Mouse (Mus musculus): ENCODE data around the gene Zrsr1. TPM values are rescaled to one million over a fixed set of nuclear protein-coding genes. Genes with fewer than 3 reads are reported as not detected.

Zrsr1 gene
- polyA plus RNA-seq, 1 experiment from 2014 or later: 3.0 TPM

Other genes starting within 250 kb of the Zrsr1 start
- gene B3gnt2, start 111.0 kb upstream of the Zrsr1 start, polyA plus RNA-seq (2014; fragmentation: Nextera tagmentation; extraction: Ambion mirVana): 4.6 and 9.1 TPM in 2 replicates
- gene Gm28048, start 10.1 kb downstream of the Zrsr1 start, polyA plus RNA-seq (2014; fragmentation: Nextera tagmentation; extraction: Ambion mirVana): 13.7 and 19.7 TPM in 2 replicates
- 398 and 493 TPM in 2 replicates for gene Commd1, start 10.4 kb downstream of the Zrsr1 start, polyA plus RNA-seq (2014; fragmentation: Nextera tagmentation; extraction: Ambion mirVana)
- gene Cct4, start 18.5 kb downstream of the Zrsr1 start, polyA plus RNA-seq (2014; fragmentation: Nextera tagmentation; extraction: Ambion mirVana): 303 and 365 TPM in 2 replicates
- gene Fam161a, start 35.5 kb downstream of the Zrsr1 start, polyA plus RNA-seq (2014; fragmentation: Nextera tagmentation; extraction: Ambion mirVana): 2.3 and 3.1 TPM in 2 replicates